Mouse (Mus musculus): ENCODE results near the gene Pigp. TPM values are rescaled to one million over a fixed set of nuclear protein-coding genes. Genes with fewer than 3 reads are reported as not detected.
"Not testable (repeated sequence)": the region's sequence is repeated elsewhere in the genome, so short reads cannot be mapped to it uniquely, and the experiment has no call there.

The Pigp gene
- total RNA-seq, 2 experiments from 2014 or later, result 65.4 to 95.0 TPM

GRCm38 (mm10) chr16:94360578-94361350 is 10.9 kb downstream of the Pigp start:
- peak in 1 of 2 experiments; percentile 24 for DNase-seq (ENCODE audit: low spot score in 2 of 2)

- DNase-seq (ENCODE audit: low spot score in 2 of 2), result no peak
These were observed 13.6 kb downstream of the Pigp start for GRCm38 (mm10) chr16:94358091-94358490.

GRCm38 (mm10) chr16:94356776-94357494 is 14.7 kb downstream of the Pigp start:
- no peak for DNase-seq (ENCODE audit: low spot score in 2 of 2)

DNA sequence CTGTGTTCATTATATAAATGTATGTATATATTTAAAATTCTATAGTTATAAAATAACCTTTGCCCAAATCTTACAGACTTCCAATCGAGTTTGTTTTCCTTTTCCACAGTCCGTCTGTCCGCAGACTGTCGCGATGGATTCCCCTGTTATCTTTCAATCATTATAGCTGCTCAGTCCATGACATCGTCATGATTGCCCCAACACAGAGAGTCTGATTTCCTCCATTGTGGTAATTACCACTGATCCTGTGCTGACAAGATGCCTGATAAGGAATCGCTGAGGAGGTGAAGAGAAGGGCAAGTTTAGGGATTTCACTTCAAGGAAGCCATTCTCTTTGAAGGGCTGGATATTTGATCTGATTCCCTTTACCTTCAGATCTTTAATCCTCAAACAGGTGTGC is 15.6 kb downstream of the Pigp start:
- DNase-seq (ENCODE audit: low spot score in 2 of 2), result no peak

DNA sequence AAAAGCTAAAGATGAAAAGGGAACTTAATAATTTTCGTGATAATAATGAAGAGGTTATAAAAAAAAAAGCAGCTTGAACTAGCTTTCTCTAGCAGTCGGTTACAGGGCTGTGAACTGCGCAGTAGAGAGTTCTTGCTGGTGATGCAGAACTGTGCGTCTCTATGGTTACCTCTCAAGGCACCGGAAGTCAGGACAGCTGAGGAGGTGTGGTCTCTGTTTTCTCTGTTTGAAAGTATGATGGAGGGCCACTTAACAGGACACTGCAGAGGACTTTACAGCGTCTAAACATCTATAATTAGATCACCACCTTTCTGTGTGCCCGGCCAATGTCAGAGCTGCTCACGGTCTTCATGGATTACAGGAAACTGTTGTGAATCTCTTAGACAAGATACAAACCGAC is 17.2 kb downstream of the Pigp start:
- no peak for DNase-seq (ENCODE audit: low spot score in 2 of 2)

GRCm38 (mm10) chr16:94350287-94350677 is 21.4 kb downstream of the Pigp start:
- no peak for DNase-seq (ENCODE audit: low spot score in 2 of 2)

DNA sequence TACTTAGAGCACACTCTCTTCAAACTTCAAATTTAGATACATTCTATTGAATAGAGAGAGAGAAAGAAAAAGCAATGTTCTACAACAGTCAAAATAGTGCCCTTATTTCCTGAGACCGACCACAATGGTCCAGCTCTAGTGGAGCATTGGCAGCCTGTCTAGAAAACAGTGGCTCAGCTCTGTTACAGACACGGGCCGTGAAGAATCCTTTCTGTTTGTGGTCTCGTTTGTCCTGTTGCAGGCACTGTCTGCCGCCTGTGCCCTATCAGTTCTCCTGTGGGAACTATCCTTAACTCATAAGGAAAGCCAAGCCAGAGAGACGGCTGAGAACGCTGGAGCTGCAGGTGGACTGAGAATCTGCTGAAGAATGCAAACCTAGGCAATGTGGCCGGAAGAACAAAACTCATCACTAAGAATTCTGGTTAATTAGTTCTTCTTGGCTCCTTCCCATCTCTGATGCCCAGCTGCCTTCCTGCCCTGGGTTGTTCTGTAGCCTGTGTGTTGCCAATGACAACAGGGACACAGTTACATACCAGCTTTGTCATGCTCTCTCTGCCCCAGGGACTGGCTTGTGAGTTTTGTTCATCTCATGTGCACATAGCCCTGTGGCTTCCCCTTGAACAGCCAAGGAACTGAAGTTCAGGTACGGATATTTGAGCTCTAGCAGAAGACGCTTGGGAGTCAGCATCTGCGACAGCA is 21.9 kb downstream of the Pigp start:
- DNase-seq (ENCODE audit: low spot score in 2 of 2), result no peak

GRCm38 (mm10) chr16:94348779-94349178 is 22.9 kb downstream of the Pigp start:
- DNase-seq (ENCODE audit: low spot score in 2 of 2), result no peak

DNA sequence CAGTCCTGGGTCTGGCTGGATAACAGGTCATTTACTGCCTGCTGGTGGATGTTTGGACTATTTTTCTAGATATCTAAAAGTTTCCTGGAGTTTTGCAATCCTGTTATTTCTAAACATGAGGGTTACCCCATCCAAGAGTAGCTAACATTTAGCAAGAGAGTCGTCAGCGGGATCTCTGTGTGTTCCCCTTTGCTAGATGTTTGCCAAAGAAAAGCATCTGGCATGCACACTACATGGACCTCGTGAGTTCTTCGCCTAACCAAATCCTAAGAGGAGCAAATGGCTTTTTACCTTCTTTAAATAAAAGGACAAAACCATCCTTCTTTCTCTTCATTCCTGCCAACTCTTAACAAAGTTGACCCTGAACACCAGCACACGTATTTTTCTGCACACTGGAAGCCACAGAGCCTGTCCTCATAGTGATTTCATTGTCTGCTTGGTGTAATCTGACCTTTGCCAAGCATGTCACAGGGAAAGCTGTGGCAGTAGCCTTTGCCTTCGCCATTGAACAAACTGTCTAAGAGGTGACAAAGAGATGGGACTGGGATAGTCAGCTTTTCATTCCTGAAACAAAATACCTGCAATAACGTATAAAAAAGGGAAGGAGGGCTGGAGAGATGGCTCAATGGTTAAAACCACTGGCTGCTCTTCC is 24.4 kb downstream of the Pigp start:
- DNase-seq (ENCODE audit: low spot score in 2 of 2), result no peak

DNA sequence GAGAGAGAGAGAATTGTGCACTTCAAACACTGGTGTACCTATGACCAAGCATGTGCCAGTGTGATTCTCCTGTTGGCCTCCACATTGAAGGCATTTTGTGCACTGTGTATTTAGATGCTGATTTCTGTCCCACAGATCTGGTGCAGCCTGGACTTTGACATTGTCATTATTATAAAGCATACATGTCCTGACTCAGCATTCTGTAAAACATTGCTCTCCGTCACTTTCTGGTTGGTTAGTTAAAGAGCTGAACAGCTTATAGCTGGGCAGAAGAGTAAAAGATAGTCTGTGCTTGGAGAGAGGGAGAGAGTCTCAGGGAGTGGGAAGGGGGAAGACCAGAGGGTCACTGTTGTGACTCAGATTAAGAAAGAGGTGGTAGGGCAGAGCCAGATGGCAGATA is 25.9 kb downstream of the Pigp start:
- no peak for DNase-seq (ENCODE audit: low spot score in 2 of 2)

- not testable (repeated sequence) for DNase-seq (ENCODE audit: low spot score in 2 of 2)
These were observed 32.2 kb downstream of the Pigp start for GRCm38 (mm10) chr16:94339164-94340160.

DNA sequence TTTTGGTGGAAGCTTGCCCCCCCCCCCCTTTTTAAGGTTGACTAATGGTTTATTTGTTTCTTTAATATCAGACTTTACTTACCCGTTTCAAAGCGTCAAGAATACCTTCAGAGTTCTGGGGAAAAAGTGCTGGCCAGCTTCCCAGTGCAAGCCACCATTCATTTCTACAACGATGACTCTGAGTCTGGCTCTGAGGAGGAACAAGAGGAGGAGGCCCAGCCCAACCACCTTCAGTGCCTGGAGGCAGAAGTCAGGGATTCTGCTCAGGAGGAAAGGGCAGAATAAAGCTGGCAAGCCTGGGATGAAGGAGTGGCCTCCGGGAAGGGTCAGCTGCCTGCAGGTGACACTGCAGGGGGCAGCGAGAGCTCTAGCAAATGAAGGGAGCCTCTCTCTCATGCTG is 36.0 kb downstream of the Pigp start:
- DNase-seq (ENCODE audit: low spot score in 2 of 2), result no peak

DNA sequence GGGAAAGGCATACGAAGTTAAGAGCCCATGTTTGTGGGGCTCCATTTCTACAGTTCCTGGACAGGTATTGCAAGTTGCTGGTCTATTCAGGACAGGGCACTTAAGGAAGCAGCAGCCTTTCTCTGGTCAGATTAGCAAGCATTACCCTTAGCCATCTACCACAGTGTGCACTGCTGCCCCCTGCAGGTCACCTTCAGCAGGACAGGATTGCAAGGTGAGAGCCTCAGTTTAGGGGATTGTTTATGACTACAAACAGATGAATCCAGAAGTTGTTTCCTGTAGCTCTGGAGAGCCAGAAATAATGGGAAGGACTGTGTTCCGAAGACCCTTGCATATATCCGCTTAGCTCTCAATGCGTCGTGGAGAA is 39.8 kb downstream of the Pigp start:
- DNase-seq (ENCODE audit: low spot score in 2 of 2), result peak; percentile 76 to 82

DNA sequence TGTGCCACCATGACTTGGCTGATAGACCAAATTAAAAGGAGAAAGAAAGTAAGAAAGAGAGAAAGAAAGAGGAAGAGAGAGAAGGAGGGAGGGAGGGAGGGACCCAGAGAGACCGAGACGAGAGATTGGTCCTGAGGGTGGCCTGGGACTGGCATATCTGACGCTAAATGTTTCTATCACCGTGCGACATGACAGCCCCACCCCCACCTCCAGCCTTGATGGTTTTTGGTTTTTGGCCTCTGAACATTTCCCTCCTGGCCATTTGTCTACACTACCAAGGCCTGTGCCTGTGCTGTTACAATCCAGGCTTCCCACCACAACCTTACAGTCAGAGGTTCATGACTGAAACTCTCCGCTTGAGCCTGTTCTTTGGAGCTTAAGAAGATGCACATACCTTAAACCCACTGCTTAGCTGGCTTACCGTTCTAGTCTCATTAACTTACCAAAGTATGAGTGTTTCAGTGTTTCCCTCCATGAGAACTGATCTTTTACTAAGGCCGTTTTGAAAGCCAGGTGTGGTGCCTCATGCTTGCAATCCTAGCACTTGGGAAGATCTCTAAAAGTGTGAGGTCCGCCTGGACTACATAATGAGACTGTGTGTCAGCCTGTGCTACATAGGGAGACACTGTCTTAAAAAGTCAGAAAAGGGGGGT is 40.3 kb downstream of the Pigp start:
- no peak for DNase-seq (ENCODE audit: low spot score in 2 of 2)

DNA sequence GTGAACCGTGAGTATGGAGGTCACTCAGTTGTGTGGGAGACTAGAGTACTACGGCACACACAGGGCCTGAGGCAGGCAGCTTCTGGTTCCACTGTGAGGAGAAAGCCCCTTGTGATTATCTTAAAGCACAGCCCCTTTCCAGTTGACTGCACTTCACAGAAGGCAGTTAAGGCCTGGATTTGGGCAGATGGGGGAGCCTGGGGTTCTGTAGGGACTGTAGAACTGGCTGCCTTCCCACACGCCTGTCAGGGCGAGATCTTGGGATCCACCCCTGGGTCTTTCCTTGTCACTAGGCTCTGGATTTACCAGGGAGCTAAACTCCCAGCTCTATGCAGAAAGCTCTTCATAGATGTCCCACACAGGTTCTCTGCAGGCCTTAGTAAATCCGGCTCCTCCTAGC is 41.2 kb downstream of the Pigp start:
- no peak for DNase-seq (ENCODE audit: low spot score in 2 of 2)

DNA sequence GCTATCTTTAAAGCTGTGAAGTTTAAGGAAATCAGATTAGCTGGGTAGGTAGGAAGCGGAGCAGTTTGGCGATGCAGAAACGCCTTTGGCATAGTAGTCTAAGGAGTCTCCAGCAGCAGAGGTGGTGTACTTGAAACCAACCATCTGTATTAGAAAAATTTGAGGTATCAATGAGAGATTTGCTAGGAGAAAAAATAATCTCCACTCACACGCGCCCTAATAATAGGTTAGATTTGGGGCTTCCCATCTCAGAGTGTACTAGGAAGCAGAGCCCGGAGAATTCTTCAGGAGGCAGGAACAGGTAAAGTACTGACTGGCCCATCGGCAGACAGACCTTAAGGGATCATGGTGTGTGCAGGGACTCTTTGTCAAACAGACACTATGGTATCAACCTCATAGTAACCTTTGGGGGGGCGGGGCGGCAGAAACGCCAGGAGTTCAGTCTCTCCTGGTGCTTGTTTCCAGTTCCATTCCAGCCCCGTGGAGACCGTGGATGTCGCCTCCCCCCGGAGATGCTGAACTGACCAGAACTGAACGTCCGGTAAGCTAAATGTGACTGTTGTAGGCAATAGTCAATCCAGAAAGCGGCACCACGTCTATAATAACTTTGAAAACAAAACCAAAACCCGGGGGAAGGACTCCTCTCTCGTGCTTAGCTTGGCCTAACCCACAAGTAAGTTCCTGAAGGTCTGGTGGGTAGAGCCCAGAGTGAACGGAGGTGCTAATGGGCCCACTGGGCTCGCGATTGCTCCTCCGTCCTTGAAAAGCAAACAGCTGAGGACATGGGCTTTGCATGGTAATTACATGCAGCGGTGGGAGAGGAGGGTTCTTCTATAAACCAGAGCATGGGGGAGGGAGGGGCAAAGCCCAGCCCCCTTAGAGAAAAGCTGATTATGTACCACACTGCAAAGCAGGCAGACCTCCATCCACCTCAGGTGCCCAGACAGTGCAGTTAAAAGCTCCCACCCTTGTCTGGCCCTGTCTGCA is 42.5 kb downstream of the Pigp start:
- DNase-seq (ENCODE audit: low spot score in 2 of 2), result no peak

- DNase-seq (ENCODE audit: low spot score in 2 of 2), result peak; percentile 53 to 61
These were observed 43.6 kb downstream of the Pigp start, which contains the start of gene Ripply3 for GRCm38 (mm10) chr16:94327781-94328711. Gene Ripply3, plus strand, starts transcription at chr16:94328420.

Measured in adrenal gland, adult 18-20 months (tissue).